Mouse (Mus musculus) common myeloid progenitor, adult 5-6 weeks (primary cell): ENCODE results near the gene Bag5. TPM values are rescaled to one million over a fixed set of nuclear protein-coding genes. Genes with fewer than 3 reads are reported as not detected.
"Not testable (repeated sequence)": the region's sequence is repeated elsewhere in the genome, so short reads cannot be mapped to it uniquely, and the experiment has no call there.

Experiments used
- ATAC-seq: replicated peaks from 2 replicates; pipeline ENCODE4 v1.8.0; 2016; ENCODE audit warnings: low read depth, mild to moderate bottlenecking, moderate TSS enrichment, inconsistent platforms; ENCODE audit not compliant: poor library complexity, severe bottlenecking
- total RNA-seq: library from RNA; stranded (forward); fragments of 200-1000, 187-1606 nt; gene quantifications from 2 replicates; pipeline ENCODE4 v1.2.3, GENCODE M21; 2017

Gene Bag5
- total RNA-seq, 1 experiment from 2014 or later: 38.3 TPM

- no peak for ATAC-seq
These were observed 49.6 kb downstream of the Bag5 start for GRCm38 (mm10) chr12:111663228-111664143.

- ATAC-seq: not testable (repeated sequence)
These were observed 51.5 kb downstream of the Bag5 start for GRCm38 (mm10) chr12:111661554-111661953.

- ATAC-seq: no peak
These were observed 52.4 kb downstream of the Bag5 start for GRCm38 (mm10) chr12:111660628-111661027.

Other genes with a start within 250 kb of the Bag5 start
- gene Gm266, start 227.4 kb downstream of the Bag5 start, total RNA-seq: not detected in 2 replicates
- gene Eif5, start 175.2 kb downstream of the Bag5 start, total RNA-seq: 309 and 347 TPM in 2 replicates
- 60.4 and 76.4 TPM in 2 replicates for gene Mark3, start 138.7 kb downstream of the Bag5 start, total RNA-seq
- gene Ckb, start 40.9 kb downstream of the Bag5 start, total RNA-seq: 1.1 and 2.8 TPM in 2 replicates
- 6.2 and 12.7 TPM in 2 replicates for gene Trmt61a, start 35.2 kb downstream of the Bag5 start, total RNA-seq
- gene Apopt1, start within 50 bp of the Bag5 start, total RNA-seq: 41.9 and 56.2 TPM in 2 replicates
- 39.2 and 98.8 TPM in 2 replicates for gene Klc1, start 45.6 kb upstream of the Bag5 start, total RNA-seq
- gene Xrcc3, start 100.6 kb upstream of the Bag5 start, total RNA-seq: 6.6 and 8.4 TPM in 2 replicates
- gene Zfyve21, start 100.9 kb upstream of the Bag5 start, total RNA-seq: 8.4 and 12.3 TPM in 2 replicates
- 12.7 and 18.3 TPM in 2 replicates for gene Ppp1r13b, start 194.9 kb upstream of the Bag5 start, total RNA-seq